Mouse (Mus musculus): Measurements from ENCODE around the gene Rab43. TPM values are rescaled to one million over a fixed set of nuclear protein-coding genes. Genes with fewer than 3 reads are reported as not detected.

The Rab43 gene
- total RNA-seq (2014; fragmentation: Nextera tagmentation): 49.7 and 51.5 TPM in 2 replicates
- 4.5 and 9.9 TPM in 2 replicates for total RNA-seq (2017)

- ATAC-seq (replicated peaks; ENCODE audit: low FRiP score, low TSS enrichment, poor library complexity, severe bottlenecking): peak; percentile 85
Measured at GRCm38 (mm10) chr6:87811675-87812338, at the start of gene Rab43. Gene Rab43, minus strand, starts transcription at chr6:87812164.

- no peak for ATAC-seq (replicated peaks; ENCODE audit: low FRiP score, low TSS enrichment, poor library complexity, severe bottlenecking)
Measured at GRCm38 (mm10) chr6:87857071-87857470, 45.1 kb upstream of the Rab43 start.

- no peak for ATAC-seq (replicated peaks; ENCODE audit: low FRiP score, low TSS enrichment, poor library complexity, severe bottlenecking)
Measured at GRCm38 (mm10) chr6:87853446-87853845, 41.5 kb upstream of the Rab43 start.

- ATAC-seq (replicated peaks; ENCODE audit: low FRiP score, low TSS enrichment, poor library complexity, severe bottlenecking): no peak
Measured at GRCm38 (mm10) chr6:87851871-87852270, 39.9 kb upstream of the Rab43 start.

GRCm38 (mm10) chr6:87850900-87851614 is 39.1 kb upstream of the Rab43 start, which contains the start of gene Cnbp:
Gene Cnbp, minus strand, starts transcription at chr6:87851106.
- peak; percentile 96 for ATAC-seq (replicated peaks; ENCODE audit: low FRiP score, low TSS enrichment, poor library complexity, severe bottlenecking)

GRCm38 (mm10) chr6:87850155-87850899 is 38.4 kb upstream of the Rab43 start:
- ATAC-seq (replicated peaks; ENCODE audit: low FRiP score, low TSS enrichment, poor library complexity, severe bottlenecking): no peak

GRCm38 (mm10) chr6:87849780-87850154 is 37.8 kb upstream of the Rab43 start:
- no peak for ATAC-seq (replicated peaks; ENCODE audit: low FRiP score, low TSS enrichment, poor library complexity, severe bottlenecking)

GRCm38 (mm10) chr6:87846813-87847212 is 34.8 kb upstream of the Rab43 start:
- ATAC-seq (replicated peaks; ENCODE audit: low FRiP score, low TSS enrichment, poor library complexity, severe bottlenecking): no peak

- ATAC-seq (replicated peaks; ENCODE audit: low FRiP score, low TSS enrichment, poor library complexity, severe bottlenecking): no peak
Measured at GRCm38 (mm10) chr6:87845031-87845695, 33.2 kb upstream of the Rab43 start.

GRCm38 (mm10) chr6:87842254-87842653 is 30.3 kb upstream of the Rab43 start:
- 0 out of 2 replicates have a peak, but pooled peaks have one; percentile 34 for ATAC-seq (replicated peaks; ENCODE audit: low FRiP score, low TSS enrichment, poor library complexity, severe bottlenecking)

GRCm38 (mm10) chr6:87841635-87842034 is 29.7 kb upstream of the Rab43 start:
- ATAC-seq (replicated peaks; ENCODE audit: low FRiP score, low TSS enrichment, poor library complexity, severe bottlenecking): no peak

GRCm38 (mm10) chr6:87839797-87840341 is 27.9 kb upstream of the Rab43 start:
- ATAC-seq (replicated peaks; ENCODE audit: low FRiP score, low TSS enrichment, poor library complexity, severe bottlenecking): no peak

- peak; percentile 93 for ATAC-seq (replicated peaks; ENCODE audit: low FRiP score, low TSS enrichment, poor library complexity, severe bottlenecking)
Measured at GRCm38 (mm10) chr6:87838551-87839197, 26.7 kb upstream of the Rab43 start, which contains the start of gene Isy1. Gene Isy1, minus strand, starts transcription at chr6:87838798.

GRCm38 (mm10) chr6:87835695-87836094 is 23.7 kb upstream of the Rab43 start, which contains the start of gene Gm45140:
Gene Gm45140, minus strand, starts transcription at chr6:87835795.
- ATAC-seq (replicated peaks; ENCODE audit: low FRiP score, low TSS enrichment, poor library complexity, severe bottlenecking): no peak

- no peak for ATAC-seq (replicated peaks; ENCODE audit: low FRiP score, low TSS enrichment, poor library complexity, severe bottlenecking)
Measured at GRCm38 (mm10) chr6:87820366-87820765, 8.4 kb upstream of the Rab43 start.

GRCm38 (mm10) chr6:87814486-87814885 is 2.5 kb upstream of the Rab43 start:
- no peak for ATAC-seq (replicated peaks; ENCODE audit: low FRiP score, low TSS enrichment, poor library complexity, severe bottlenecking)

GRCm38 (mm10) chr6:87812656-87813055 is 692 bp upstream of the Rab43 start:
- no peak for ATAC-seq (replicated peaks; ENCODE audit: low FRiP score, low TSS enrichment, poor library complexity, severe bottlenecking)

- no peak for ATAC-seq (replicated peaks; ENCODE audit: low FRiP score, low TSS enrichment, poor library complexity, severe bottlenecking)
Measured at GRCm38 (mm10) chr6:87810713-87811669, 973 bp downstream of the Rab43 start.
